Mouse (Mus musculus): ENCODE data around the gene Sema5a.

DNA sequence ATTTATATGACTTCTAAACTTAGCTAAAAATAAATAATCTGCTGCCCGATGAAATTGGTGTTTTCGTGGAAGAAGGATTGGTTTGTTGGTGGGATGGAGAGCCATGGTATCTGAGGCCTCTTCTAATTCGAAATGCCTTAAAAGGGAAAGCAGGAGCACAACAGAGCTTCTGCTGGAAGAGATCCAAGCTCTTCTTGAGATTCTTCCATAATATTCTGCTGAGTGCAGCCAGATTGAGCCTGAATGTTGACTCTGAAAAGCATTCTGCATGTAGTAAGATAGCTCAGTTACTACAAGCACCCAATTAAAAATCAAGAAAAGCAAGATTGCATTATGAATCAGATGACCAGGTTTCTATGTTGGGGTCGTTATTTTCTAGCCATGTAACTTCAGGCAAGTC is 36.8 kb downstream of the Sema5a start:
- no peak for TF ChIP-seq CTCF (IDR thresholded peaks at IDR 0.05; ENCODE audit: insufficient read depth, low read length)
- TF ChIP-seq POLR2A (IDR thresholded peaks at IDR 0.05; ENCODE audit: borderline replicate concordance, extremely low read depth, low read depth, low read length): no peak
